Mouse (Mus musculus): Measurements from ENCODE around the gene Hmga2.

DNA sequence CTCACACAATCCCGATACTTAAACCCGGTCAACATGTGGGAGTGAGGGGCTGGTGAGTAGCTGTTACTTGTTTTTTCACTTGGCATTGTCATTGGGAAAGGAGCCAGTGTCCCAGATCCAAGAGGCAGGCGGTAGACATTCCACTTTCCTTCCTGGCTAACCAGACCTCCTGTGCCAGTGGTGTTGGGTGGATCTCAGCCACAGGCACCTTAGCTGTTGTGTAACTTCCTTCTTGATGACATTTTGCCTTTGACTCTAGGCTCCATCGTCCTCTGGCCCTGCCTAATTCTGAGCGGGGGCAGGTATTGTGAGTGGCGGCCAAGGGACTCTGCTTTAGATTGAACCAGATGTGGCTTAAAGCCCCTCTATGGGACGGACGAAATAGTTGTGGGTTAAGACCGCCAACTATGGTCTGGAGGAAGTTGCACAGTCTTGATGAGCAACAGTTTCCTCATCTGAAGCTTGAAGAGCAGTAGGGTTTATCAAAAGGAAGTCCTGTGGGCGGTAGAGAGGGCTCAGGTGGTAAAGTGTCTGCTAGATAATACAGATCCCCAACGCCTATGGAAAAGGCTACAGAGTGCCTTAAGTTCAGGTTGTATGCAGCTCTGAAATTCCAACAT lies 152.6 kb downstream of the Hmga2 start:
- no peak for TF ChIP-seq ZC3H11A (IDR thresholded peaks at IDR 0.05; ENCODE audit: borderline replicate concordance, low read depth, low read length)
- no peak for TF ChIP-seq ZNF384 (IDR thresholded peaks at IDR 0.05; ENCODE audit: low read depth, low read length)

Data from ES-E14 (cell line).